Mouse (Mus musculus) forebrain, embryonic 11.5 days (tissue): ENCODE data around the gene Gm40193. TPM values are rescaled to one million over a fixed set of nuclear protein-coding genes. Genes with fewer than 3 reads are reported as not detected.

Experiments used
- ATAC-seq: fragments of 200-750 bp; cut with Nextera tagmentation; replicated peaks from 2 replicates; pipeline ENCODE4 v1.8.0; 2017; ENCODE audit warnings: moderate TSS enrichment; ENCODE audit not compliant: low FRiP score
- DNase-seq: peaks from one replicate; pipeline ENCODE4 v3.0.0-alpha.2; 2017; ENCODE audit warnings: low spot score
- H3K27ac ChIP-seq: fragments of 300-500 bp; sonication (generic); 2 replicates; pipeline ENCODE4 v1.5.1; 2014; ENCODE audit warnings: low read depth, low read length
- H3K27me3 ChIP-seq: fragments of 300-500 bp; sonication (generic); 2 replicates; pipeline ENCODE4 v1.6.1; 2014; ENCODE audit warnings: mild to moderate bottlenecking, low read length, mixed read lengths; ENCODE audit not compliant: control insufficient read depth, insufficient read depth
- H3K36me3 ChIP-seq: fragments of 300-500 bp; sonication (generic); 2 replicates; pipeline ENCODE4 v1.6.1; 2014; ENCODE audit warnings: mild to moderate bottlenecking, low read length, moderate library complexity, mixed read lengths; ENCODE audit not compliant: control insufficient read depth, insufficient read depth
- H3K4me1 ChIP-seq: fragments of 300-500 bp; sonication (generic); replicated peaks from 2 replicates; pipeline ENCODE4 v1.6.1; 2014; ENCODE audit warnings: low read length, mixed read lengths; ENCODE audit not compliant: control insufficient read depth, insufficient read depth
- H3K4me2 ChIP-seq: fragments of 300-500 bp; sonication (generic); 2 replicates; pipeline ENCODE4 v1.6.1; 2014; ENCODE audit warnings: low read depth, mild to moderate bottlenecking, low read length, moderate library complexity, mixed read lengths; ENCODE audit not compliant: severe bottlenecking
- H3K4me3 ChIP-seq: fragments of 300-500 bp; sonication (generic); 2 replicates; pipeline ENCODE4 v1.5.1; 2014; ENCODE audit warnings: low read depth, low read length
- H3K9ac ChIP-seq: fragments of 300-500 bp; sonication (generic); 2 replicates; pipeline ENCODE4 v1.6.1; 2014; ENCODE audit warnings: low read length
- H3K9me3 ChIP-seq: fragments of 300-500 bp; sonication (generic); 2 replicates; pipeline ENCODE4 v1.6.1; 2016; ENCODE audit warnings: low read length, mixed read lengths; ENCODE audit not compliant: control insufficient read depth
- WGBS: fragments of 180-500 bp; shearing (Covaris S2); extraction: QIAGEN DNeasy Blood & Tissue Kit; methylation state at CpG from one replicate; pipeline ENCODE4 v1.1.7; 2014; 5-methylcytosine and 5-hydroxymethylcytosine counted together
- polyA plus RNA-seq: library from polyadenylated mRNA; unstranded; fragments of >200 nt; fragmentation: Nextera tagmentation; extraction: Ambion mirVana; gene quantifications from 2 replicates; pipeline ENCODE4 v1.2.1, GENCODE M21; 2014

The Gm40193 gene
- polyA plus RNA-seq: not detected in 2 replicates

GRCm38 (mm10) chr11:70532839-70533238, at the start of gene Gm40193:
Gene Gm40193, minus strand, starts transcription at chr11:70532939.
- H3K27ac ChIP-seq: no peak within 1 kb of the TSS
- no peaks in the 10 kb centered on the region for H3K36me3 ChIP-seq
- no peak within 1 kb of the TSS for H3K4me3 ChIP-seq
- no peak for DNase-seq
- no peaks in the 10 kb centered on the region for H3K9me3 ChIP-seq
- H3K4me2 ChIP-seq: no peak within 1 kb of the TSS
- 84% methylated on average over 6 of the region's 6 CpGs for WGBS
- no peaks in the 10 kb centered on the region for H3K27me3 ChIP-seq
- ATAC-seq: no peak
- no peaks in the 10 kb centered on the region for H3K4me1 ChIP-seq
- H3K9ac ChIP-seq: no peak within 1 kb of the TSS

GRCm38 (mm10) chr11:70582196-70582595, 49.5 kb upstream of the Gm40193 start:
- H3K4me3 ChIP-seq: no peak overlapping the region
- H3K27me3 ChIP-seq: no peaks in the 10 kb centered on the region
- no peaks in the 10 kb centered on the region for H3K9me3 ChIP-seq
- ATAC-seq: no peak
- peaks cover 10% of the 10 kb centered on the region for H3K4me1 ChIP-seq
- no peak overlapping the region for H3K27ac ChIP-seq
- 83% methylated on average over 3 of the region's 3 CpGs for WGBS
- DNase-seq: no peak
- no peak overlapping the region for H3K4me2 ChIP-seq
- no peaks in the 10 kb centered on the region for H3K36me3 ChIP-seq
- no peak overlapping the region for H3K9ac ChIP-seq

- Histone ChIP-seq H3K36me3 (no peaks in the 10 kb centered on the region), H3K9ac (no peak overlapping the region; the same call in 1 of the 2 replicates), H3K4me1 (peaks cover 10% of the 10 kb centered on the region), H3K4me3 (no peak overlapping the region), H3K9me3 (no peaks in the 10 kb centered on the region), H3K27me3 (no peaks in the 10 kb centered on the region), H3K27ac (no peak overlapping the region), H3K4me2 (no peak overlapping the region)
- 81% methylated on average over 3 of the region's 3 CpGs for WGBS
- no peak for ATAC-seq
- DNase-seq: no peak
Measured at GRCm38 (mm10) chr11:70580921-70581320, 48.2 kb upstream of the Gm40193 start.

GRCm38 (mm10) chr11:70580358-70580720, 47.6 kb upstream of the Gm40193 start:
- no peak overlapping the region for H3K4me2 ChIP-seq
- H3K36me3 ChIP-seq: no peaks in the 10 kb centered on the region
- H3K27me3 ChIP-seq: no peaks in the 10 kb centered on the region
- H3K27ac ChIP-seq: no peak overlapping the region
- ATAC-seq (no peak), DNase-seq (no peak)
- peaks cover 8% of the 10 kb centered on the region for H3K4me1 ChIP-seq
- H3K4me3 ChIP-seq: no peak overlapping the region
- H3K9me3 ChIP-seq: no peaks in the 10 kb centered on the region
- 68% methylated on average over 5 of the region's 5 CpGs for WGBS
- no peak overlapping the region for H3K9ac ChIP-seq

- no peak overlapping the region for H3K4me3 ChIP-seq
- H3K9ac ChIP-seq: no peak overlapping the region
- no peaks in the 10 kb centered on the region for H3K36me3 ChIP-seq
- H3K27ac ChIP-seq: no peak overlapping the region
- H3K4me1 ChIP-seq: peaks cover 5% of the 10 kb centered on the region
- DNase-seq (no peak), ATAC-seq (no peak)
- no peak overlapping the region for H3K4me2 ChIP-seq
- 87% methylated on average over 9 of the region's 9 CpGs for WGBS
- H3K27me3 ChIP-seq: no peaks in the 10 kb centered on the region
- H3K9me3 ChIP-seq: no peaks in the 10 kb centered on the region
Measured at GRCm38 (mm10) chr11:70579710-70580357, 47.1 kb upstream of the Gm40193 start.

GRCm38 (mm10) chr11:70578962-70579361, 46.2 kb upstream of the Gm40193 start:
- Histone ChIP-seq H3K4me1 (peaks cover 7% of the 10 kb centered on the region), H3K27me3 (no peaks in the 10 kb centered on the region), H3K4me2 (no peak overlapping the region), H3K9ac (no peak overlapping the region), H3K36me3 (no peaks in the 10 kb centered on the region), H3K4me3 (no peak overlapping the region), H3K9me3 (no peaks in the 10 kb centered on the region), H3K27ac (no peak overlapping the region)
- ATAC-seq (no peak), DNase-seq (no peak)
- 91% methylated on average over 6 of the region's 6 CpGs for WGBS

GRCm38 (mm10) chr11:70577201-70577600, 44.5 kb upstream of the Gm40193 start:
- WGBS: 85% methylated on average over 3 of the region's 3 CpGs
- no peak overlapping the region for H3K27ac ChIP-seq
- H3K36me3 ChIP-seq: no peaks in the 10 kb centered on the region
- H3K27me3 ChIP-seq: no peaks in the 10 kb centered on the region
- peaks cover 14% of the 10 kb centered on the region for H3K4me1 ChIP-seq
- H3K4me2 ChIP-seq: no peak overlapping the region
- DNase-seq (no peak), ATAC-seq (no peak)
- no peaks in the 10 kb centered on the region for H3K9me3 ChIP-seq
- no peak overlapping the region for H3K9ac ChIP-seq
- no peak overlapping the region for H3K4me3 ChIP-seq

- DNase-seq (no peak), ATAC-seq (no peak)
- Histone ChIP-seq H3K4me3 (no peak overlapping the region), H3K9me3 (no peaks in the 10 kb centered on the region), H3K36me3 (no peaks in the 10 kb centered on the region), H3K4me2 (no peak overlapping the region), H3K9ac (no peak overlapping the region; the same call in none of the 2 replicates), H3K27me3 (no peaks in the 10 kb centered on the region), H3K4me1 (peaks cover 14% of the 10 kb centered on the region), H3K27ac (peak overlapping the region; percentile 53)
- WGBS: 61% methylated on average over 6 of the region's 6 CpGs
Measured at GRCm38 (mm10) chr11:70573872-70574271, 41.1 kb upstream of the Gm40193 start.

GRCm38 (mm10) chr11:70572348-70572902, 39.7 kb upstream of the Gm40193 start:
- H3K9ac ChIP-seq: no peak overlapping the region
- ATAC-seq (no peak), DNase-seq (no peak)
- H3K36me3 ChIP-seq: no peaks in the 10 kb centered on the region
- H3K27ac ChIP-seq: no peak overlapping the region
- H3K9me3 ChIP-seq: no peaks in the 10 kb centered on the region
- peaks cover 9% of the 10 kb centered on the region for H3K4me1 ChIP-seq
- no peaks in the 10 kb centered on the region for H3K27me3 ChIP-seq
- 82% methylated on average over 5 of the region's 5 CpGs for WGBS
- no peak overlapping the region for H3K4me3 ChIP-seq
- no peak overlapping the region for H3K4me2 ChIP-seq
